Mouse (Mus musculus) kidney, postnatal 10 days (tissue): ENCODE results near the gene Btd.

Experiments used
- DNase-seq: peaks from one replicate; pipeline ENCODE4 v3.0.0; 2021; ENCODE audit warnings: mixed read lengths

The Btd gene

GRCm38 (mm10) chr14:31647991-31648390, 7.2 kb downstream of the Btd start:
- DNase-seq = no peak

DNA sequence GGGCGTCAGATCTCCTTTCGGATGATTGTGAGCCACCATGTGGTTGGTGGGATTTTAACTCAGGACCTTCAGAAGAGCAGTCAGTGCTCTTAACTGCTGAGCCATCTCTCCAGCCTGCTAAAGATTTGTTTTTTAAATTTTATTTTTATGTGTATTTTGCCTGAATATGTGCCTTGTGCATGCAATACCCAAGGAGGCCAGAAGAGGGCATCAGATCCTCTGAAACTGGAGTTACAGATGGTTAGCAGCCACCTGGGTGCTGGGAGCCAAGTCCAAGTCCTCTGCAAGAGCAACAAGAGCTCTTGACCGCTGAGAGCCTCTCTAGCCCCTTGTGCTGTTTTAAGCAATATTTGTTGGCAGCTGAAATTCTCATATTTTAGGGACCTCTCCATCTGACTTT, 9.5 kb downstream of the Btd start:
- DNase-seq = peak; percentile 27

- peak; percentile 20 for DNase-seq
These were observed 10.4 kb downstream of the Btd start for GRCm38 (mm10) chr14:31651206-31651605.

DNA sequence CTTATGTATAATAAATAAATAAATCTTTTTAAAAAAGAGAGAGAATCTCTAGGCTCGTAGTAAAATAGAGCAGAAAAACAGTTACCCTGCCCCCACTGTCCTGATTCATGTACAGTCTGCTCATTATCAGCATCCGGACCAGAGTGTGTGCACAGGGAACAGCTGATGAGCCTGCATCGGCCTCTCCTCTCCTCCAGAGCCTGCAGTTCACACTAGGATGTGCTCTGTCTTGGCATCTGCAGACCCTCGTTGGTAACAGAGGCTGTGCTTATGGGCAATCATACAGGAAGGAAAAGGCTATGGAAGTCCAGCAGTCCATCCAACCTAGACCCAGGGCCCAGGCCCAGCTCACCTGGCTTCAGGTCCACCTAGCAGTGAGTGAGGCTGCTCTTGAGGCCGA, 11.3 kb downstream of the Btd start:
- DNase-seq = no peak

DNA sequence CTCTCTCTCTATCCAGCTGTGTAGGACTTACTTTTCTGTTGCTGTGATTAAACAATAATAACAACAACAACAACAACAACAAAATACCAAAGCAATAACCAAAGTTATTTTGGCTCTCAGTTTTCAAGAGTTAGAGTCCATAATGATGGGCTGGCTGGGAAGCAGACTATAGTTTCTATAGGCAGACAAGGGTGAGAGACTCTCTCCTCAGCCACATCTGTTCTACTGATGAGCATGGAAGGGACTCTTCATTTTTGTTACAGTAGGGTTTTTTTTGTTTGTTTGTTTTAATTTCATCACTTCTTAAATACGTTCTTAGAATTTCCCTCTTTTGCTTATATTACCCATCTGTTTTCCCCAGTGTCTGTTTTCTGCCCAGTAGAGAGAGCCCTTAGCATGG, 11.8 kb downstream of the Btd start:
- DNase-seq = no peak

DNA sequence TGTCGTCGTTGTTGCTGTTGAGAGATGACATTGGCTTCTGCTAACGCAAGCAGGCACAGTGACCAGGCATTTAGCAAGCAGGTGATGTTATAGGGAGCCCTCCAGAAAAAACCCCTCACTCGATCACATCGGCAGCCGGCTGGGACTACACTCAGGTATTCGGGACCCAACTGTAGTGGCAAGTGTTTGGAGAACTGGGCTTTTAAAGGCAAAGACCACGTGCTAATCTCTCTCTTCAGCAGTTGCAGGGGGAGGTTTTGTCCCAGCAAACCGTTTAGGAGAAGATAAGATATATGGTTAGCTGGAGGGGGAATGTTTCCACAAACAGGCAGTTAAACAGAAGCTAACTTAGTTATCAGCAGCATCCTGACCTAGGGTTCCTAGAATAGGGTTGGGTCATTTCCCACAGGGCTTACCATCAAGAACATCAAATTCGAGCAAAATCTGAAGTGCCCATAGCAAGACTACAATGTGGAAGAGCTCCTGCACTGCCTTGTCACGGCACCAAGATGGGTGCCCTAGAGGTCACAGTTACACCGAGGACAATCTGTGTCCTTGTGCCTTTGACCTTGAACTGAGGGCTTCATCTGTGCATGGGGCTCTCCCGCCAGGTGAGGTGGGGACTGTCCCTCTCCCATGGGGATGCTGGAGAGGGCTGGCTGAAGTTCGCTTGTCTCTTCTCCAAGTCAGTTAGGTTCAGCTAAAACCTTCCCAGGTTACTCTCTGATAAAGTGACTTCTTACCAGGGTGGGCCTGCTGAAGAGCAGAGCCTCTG, 12.5 kb downstream of the Btd start:
- DNase-seq = no peak

DNA sequence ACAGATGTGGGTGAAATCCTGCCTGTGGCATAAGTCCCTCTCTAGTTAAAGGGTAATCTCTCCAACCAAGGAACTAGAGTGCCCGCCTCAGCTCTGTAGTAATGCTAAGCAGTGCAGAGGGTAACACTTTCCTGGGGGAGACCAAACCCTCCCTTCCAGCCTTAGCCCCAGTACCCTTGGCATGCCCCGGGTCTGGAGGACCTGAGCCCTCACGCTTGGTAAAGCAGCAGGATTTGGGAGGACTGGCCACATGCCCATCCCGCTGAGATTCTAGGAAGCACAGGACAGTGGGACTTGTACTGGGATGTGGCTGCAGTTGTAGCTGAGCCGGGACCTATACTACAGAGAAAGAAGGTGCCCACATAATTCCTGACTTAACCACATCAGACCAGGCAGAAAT, 14.0 kb downstream of the Btd start:
- DNase-seq = peak; percentile 56

- DNase-seq = no peak
These were observed 14.6 kb downstream of the Btd start for GRCm38 (mm10) chr14:31655406-31655805.

DNA sequence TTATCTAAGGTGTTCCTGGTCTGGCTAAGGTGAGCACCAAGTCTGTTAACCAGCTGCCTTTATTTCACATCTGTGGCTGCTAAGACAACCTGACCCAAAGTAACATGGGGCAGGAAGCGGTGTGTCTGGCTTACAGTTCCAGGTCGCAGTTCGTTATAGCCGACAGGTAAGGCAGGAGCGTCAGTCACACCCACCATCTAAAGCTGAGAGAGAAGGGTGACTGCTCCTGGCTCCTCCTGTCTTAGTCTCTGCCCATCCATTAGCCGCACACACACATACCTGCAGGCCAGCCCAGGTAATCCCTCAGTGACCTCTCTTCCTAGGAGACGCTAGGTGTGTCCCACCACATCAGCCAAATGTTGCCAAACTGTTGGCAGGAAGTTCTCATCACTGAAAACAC, 15.6 kb downstream of the Btd start:
- DNase-seq = no peak

GRCm38 (mm10) chr14:31656857-31657645, 16.2 kb downstream of the Btd start:
- peak; percentile 84 for DNase-seq

- no peak for DNase-seq
These were observed 17.4 kb downstream of the Btd start for GRCm38 (mm10) chr14:31658126-31658680.

DNA sequence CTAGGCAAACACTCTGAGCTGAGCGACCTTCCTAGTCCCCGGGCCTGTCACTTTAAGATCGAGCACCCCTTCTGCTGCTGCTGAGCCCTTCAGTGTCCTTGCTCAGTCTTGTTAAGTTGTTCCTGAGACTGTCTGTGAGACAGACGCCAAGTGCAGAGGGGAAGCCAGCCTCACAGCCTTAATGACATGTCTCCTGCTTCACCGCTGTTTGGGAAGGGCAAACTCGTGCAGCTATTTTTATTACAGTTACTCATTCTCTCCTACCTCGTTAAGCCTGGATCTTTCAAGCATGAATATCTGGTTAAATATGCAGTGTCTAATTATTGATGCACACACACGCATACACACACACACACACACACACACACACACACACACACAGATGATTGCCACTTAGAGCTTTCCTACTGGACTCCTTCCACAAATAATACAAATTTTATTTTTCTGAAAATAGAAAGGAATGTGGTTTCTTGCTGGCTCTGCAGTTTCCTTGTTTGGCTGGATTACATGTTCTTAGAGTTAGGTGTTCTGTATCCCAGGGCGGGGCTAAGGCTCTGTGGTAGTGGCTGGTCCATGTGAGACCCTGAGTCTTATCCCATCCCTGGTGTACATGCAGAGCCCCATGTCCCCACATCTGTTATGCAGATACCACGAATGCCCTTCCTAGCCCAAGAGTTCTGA, 18.8 kb downstream of the Btd start:
- peak; percentile 67 for DNase-seq

DNA sequence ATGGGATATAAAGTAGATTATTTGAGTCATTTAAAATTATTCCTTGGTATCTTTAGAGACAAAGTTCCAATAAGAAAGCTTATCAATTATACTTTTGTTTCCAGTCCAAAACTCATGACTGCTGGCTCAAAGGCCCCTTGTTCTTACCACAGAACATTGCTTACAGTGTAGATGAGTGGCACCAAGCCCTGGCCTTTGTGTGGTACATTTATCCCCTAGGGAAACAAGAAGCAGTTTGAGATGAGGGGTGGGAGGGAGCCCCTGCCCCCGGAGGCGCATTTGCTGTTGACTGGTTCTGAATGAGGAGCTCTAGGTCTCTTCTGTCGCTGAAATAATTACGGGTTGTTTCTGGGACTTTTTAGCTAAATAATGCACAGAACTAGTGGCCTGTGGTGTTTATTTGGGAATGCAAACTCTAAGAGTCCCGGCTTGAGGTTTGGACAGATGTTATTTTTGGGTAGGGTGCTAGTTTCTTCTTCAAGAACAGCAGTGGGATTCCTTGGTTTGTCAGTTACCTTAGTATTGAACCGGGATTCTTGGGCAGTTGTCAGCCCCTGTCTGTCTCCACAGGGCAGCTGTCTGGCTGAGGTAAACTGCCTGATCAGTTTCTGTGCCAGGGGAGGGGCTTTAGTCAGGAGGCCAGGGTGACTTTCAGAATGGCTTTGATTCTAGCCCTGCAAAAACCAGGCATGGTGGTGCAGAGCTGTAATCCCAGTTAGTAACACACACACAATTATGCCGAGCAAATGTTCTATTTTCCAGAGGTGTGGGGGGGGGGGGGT, 19.7 kb downstream of the Btd start:
- peak; percentile 17 for DNase-seq

- peak; percentile 90 for DNase-seq
These were observed 21.1 kb downstream of the Btd start for GRCm38 (mm10) chr14:31661671-31662554.

- peak; percentile 87 for DNase-seq
These were observed 21.9 kb downstream of the Btd start for GRCm38 (mm10) chr14:31662555-31663211.

GRCm38 (mm10) chr14:31663376-31664099, 22.7 kb downstream of the Btd start:
- peak; percentile 17 for DNase-seq

DNA sequence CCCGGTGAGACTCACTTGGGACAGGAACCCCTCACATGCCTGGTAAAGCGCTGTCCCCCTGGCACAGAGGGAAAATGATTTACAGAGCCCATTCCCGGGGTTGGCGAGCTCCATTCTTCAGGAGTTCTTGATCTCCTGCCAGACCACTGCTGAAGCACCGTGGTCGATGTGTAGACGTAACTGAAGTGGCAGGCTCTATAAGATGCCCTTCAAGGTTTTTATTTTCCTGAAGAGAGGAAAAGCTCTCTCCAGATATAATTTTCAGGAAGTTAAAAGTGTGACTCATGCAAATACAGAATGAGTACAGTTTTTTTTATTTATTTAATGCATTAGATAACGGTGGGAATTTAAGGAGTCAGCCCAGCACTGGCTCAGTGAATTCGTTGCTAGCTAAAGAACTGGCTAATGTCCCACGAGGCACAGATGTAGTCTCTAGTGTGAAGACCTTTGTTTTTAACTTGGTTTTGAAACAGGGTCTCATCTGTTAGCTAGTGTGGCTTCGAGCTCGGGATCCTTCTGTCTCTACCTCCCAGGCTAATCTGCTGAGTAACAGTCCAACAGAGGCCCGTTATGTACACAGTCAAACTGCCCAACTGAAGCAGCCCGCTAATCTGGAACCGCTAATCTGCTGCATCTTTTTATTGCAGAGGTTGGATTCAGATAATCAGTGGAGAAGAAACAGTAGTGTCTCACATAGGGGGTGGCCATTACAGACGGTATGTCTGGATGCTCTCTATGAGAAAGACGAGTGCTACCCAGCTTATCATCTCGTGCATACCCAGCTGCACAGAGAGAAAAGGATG, 23.5 kb downstream of the Btd start:
- DNase-seq = peak; percentile 49

- DNase-seq = peak; percentile 22
These were observed 24.2 kb downstream of the Btd start for GRCm38 (mm10) chr14:31664903-31665565.

DNA sequence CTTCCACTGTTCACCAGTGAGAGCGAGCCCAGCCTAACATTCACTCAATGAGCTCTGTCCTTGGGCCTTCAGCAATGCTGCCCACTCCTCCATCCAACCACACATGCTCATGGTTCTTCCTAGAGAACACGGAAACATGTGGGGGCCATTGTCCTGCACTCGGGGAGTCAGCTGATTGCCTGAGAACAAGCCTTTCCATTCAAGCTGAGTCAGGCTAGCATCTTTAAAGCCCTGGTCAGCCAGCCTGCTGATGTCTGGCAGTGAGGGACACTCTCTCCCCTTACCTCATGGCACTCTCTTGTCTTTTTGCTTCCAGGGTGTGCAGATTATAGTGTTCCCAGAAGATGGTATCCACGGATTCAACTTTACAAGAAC, 24.7 kb downstream of the Btd start:
- peak; percentile 3 for DNase-seq
